Mouse (Mus musculus): ENCODE measurements around the gene Rufy3. TPM values are rescaled to one million over a fixed set of nuclear protein-coding genes. Genes with fewer than 3 reads are reported as not detected.

Rufy3 gene
- polyA plus RNA-seq, 1 experiment from 2014 or later, result 304 TPM

DNA sequence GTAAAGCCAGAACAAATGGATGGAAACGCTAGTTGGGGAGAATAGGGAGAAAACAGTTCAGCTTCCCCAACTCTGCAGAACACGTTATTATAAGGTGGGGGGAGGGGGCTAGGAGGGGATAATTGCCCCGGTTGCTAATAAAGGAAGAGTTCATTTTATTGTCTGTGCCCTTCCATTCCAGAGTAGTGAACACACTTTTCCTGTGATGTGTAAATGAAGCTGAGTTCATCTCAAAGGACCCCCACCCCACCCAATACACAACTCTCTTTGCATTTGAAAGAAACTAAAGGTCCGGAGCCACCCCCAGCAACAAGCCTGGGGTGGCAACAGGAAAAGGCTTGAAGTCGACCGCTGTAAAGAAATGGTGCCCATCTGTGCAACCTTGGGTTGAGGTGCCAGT, 114.5 kb downstream of the Rufy3 start:
- H3K4me1 ChIP-seq (replicated peaks), result peaks cover 7% of the 10 kb centered on the region
- H3K27me3 ChIP-seq, result no peaks in the 10 kb centered on the region
- H3K9me3 ChIP-seq, result no peaks in the 10 kb centered on the region
- no peak overlapping the region for H3K9ac ChIP-seq (replicated peaks)
- 13% methylated on average over 6 of the region's 6 CpGs for WGBS
- H3K4me3 ChIP-seq (replicated peaks), result no peak overlapping the region
- no peak overlapping the region for H3K27ac ChIP-seq
- no peaks in the 10 kb centered on the region for H3K36me3 ChIP-seq
- H3K4me2 ChIP-seq (replicated peaks), result no peak overlapping the region
- no peak for ATAC-seq

- ATAC-seq, result no peak
- Histone ChIP-seq H3K36me3 (no peaks in the 10 kb centered on the region), H3K27ac (no peak overlapping the region), H3K4me2 (replicated peaks) (no peak overlapping the region), H3K27me3 (no peaks in the 10 kb centered on the region), H3K9ac (replicated peaks) (no peak overlapping the region), H3K9me3 (no peaks in the 10 kb centered on the region), H3K4me1 (replicated peaks) (peaks cover 2% of the 10 kb centered on the region; the same call in 1 of the 2 replicates), H3K4me3 (replicated peaks) (no peak overlapping the region)
- WGBS, result 89% methylated on average over 6 of the region's 6 CpGs
These were observed 115.7 kb downstream of the Rufy3 start for GRCm38 (mm10) chr5:88680567-88680966.

DNA sequence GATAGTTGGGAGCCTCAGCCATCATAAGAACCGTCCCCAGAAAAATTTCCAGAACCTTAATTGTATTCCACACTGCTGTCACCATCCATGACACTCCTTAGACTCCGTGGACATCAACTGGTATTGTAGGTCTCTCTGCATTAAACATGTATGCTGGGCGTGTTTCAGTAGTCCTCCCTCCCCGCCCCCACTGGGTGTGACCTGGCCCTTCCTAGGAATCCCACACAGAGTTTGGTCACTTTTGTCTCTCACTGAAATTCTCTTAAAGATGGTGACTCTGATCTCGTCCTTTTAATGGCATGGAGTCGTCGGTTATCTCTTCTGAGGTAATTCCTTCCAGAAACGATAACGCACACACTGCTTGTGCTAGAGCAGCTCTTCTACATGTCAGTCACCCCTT, 118.9 kb downstream of the Rufy3 start:
- H3K36me3 ChIP-seq, result no peaks in the 10 kb centered on the region
- no peak overlapping the region for H3K27ac ChIP-seq
- H3K4me2 ChIP-seq (replicated peaks), result no peak overlapping the region
- no peak for ATAC-seq
- no peaks in the 10 kb centered on the region for H3K27me3 ChIP-seq
- H3K9ac ChIP-seq (replicated peaks), result no peak overlapping the region
- no peaks in the 10 kb centered on the region for H3K9me3 ChIP-seq
- 90% methylated on average over 9 of the region's 9 CpGs for WGBS
- no peaks in the 10 kb centered on the region for H3K4me1 ChIP-seq (replicated peaks)
- H3K4me3 ChIP-seq (replicated peaks), result no peak overlapping the region

- H3K9me3 ChIP-seq, result no peaks in the 10 kb centered on the region
- H3K4me2 ChIP-seq (replicated peaks), result no peak overlapping the region
- no peak for ATAC-seq
- no peaks in the 10 kb centered on the region for H3K4me1 ChIP-seq (replicated peaks)
- no peak overlapping the region for H3K4me3 ChIP-seq (replicated peaks)
- H3K36me3 ChIP-seq, result no peaks in the 10 kb centered on the region
- WGBS, result 33% methylated on average over 3 of the region's 3 CpGs
- H3K27ac ChIP-seq, result no peak overlapping the region
- H3K27me3 ChIP-seq, result no peaks in the 10 kb centered on the region
- no peak overlapping the region for H3K9ac ChIP-seq (replicated peaks)
These were observed 119.4 kb downstream of the Rufy3 start for GRCm38 (mm10) chr5:88684226-88684625.

GRCm38 (mm10) chr5:88685306-88685705, 120.5 kb downstream of the Rufy3 start:
- Histone ChIP-seq H3K27ac (no peak overlapping the region), H3K4me1 (replicated peaks) (no peaks in the 10 kb centered on the region), H3K9me3 (no peaks in the 10 kb centered on the region), H3K4me2 (replicated peaks) (no peak overlapping the region), H3K36me3 (no peaks in the 10 kb centered on the region), H3K4me3 (replicated peaks) (no peak overlapping the region), H3K27me3 (no peaks in the 10 kb centered on the region), H3K9ac (replicated peaks) (no peak overlapping the region)
- WGBS, result 13% methylated on average over 6 of the region's 6 CpGs
- no peak for ATAC-seq

GRCm38 (mm10) chr5:88685745-88686299, 121.0 kb downstream of the Rufy3 start:
- Histone ChIP-seq H3K9ac (replicated peaks) (no peak overlapping the region), H3K4me3 (replicated peaks) (no peak overlapping the region), H3K27me3 (no peaks in the 10 kb centered on the region), H3K27ac (no peak overlapping the region), H3K9me3 (no peaks in the 10 kb centered on the region), H3K4me1 (replicated peaks) (no peaks in the 10 kb centered on the region), H3K36me3 (no peaks in the 10 kb centered on the region), H3K4me2 (replicated peaks) (no peak overlapping the region)
- WGBS, result 75% methylated on average over 6 of the region's 6 CpGs
- ATAC-seq, result no peak

- Histone ChIP-seq H3K4me3 (replicated peaks) (no peak overlapping the region), H3K9me3 (no peaks in the 10 kb centered on the region), H3K27me3 (no peaks in the 10 kb centered on the region), H3K9ac (replicated peaks) (no peak overlapping the region), H3K4me1 (replicated peaks) (no peaks in the 10 kb centered on the region), H3K4me2 (replicated peaks) (no peak overlapping the region), H3K27ac (no peak overlapping the region), H3K36me3 (no peaks in the 10 kb centered on the region)
- no peak for ATAC-seq
- WGBS, result 86% methylated on average over 8 of the region's 8 CpGs
These were observed 123.2 kb downstream of the Rufy3 start for GRCm38 (mm10) chr5:88687996-88688406.

DNA sequence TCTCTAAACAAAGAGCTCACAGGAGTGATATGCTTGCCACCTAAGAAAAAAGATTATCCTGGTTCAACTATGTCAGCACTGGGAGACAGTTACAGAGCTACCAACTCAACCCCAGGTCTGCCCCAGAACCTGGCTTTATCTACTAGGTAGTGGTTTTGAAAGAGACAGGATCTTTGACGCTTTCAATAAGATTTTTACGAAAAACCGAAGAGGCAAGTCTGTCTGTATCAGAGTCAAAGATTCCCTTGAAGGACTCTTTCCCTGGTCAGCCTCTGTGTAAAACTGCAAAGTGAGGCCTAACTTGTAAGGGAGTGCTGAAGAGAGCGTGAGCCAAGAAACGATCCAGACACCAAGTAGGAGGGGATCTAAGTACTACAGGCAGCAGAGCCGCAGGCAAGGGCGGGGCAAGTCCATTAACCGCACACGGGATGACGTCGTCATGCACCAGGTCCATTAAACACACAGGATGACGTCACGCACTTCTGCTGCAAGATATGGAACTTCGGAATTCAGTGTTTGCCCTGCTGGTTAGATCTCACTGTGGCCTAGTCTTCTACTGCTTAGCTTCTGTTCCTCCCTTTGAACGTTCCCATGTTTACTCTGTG, 123.8 kb downstream of the Rufy3 start:
- ATAC-seq, result 0 out of 2 replicates have a peak, but pooled peaks have one; percentile 12
- H3K4me3 ChIP-seq (replicated peaks), result no peak overlapping the region
- H3K9ac ChIP-seq (replicated peaks), result no peak overlapping the region
- no peak overlapping the region for H3K4me2 ChIP-seq (replicated peaks)
- WGBS, result 84% methylated on average over 15 of the region's 15 CpGs
- H3K27ac ChIP-seq, result no peak overlapping the region
- no peaks in the 10 kb centered on the region for H3K36me3 ChIP-seq
- no peaks in the 10 kb centered on the region for H3K27me3 ChIP-seq
- no peaks in the 10 kb centered on the region for H3K4me1 ChIP-seq (replicated peaks)
- no peaks in the 10 kb centered on the region for H3K9me3 ChIP-seq

GRCm38 (mm10) chr5:88689279-88689938, 124.6 kb downstream of the Rufy3 start:
- Histone ChIP-seq H3K27me3 (no peaks in the 10 kb centered on the region), H3K9ac (replicated peaks) (no peak overlapping the region), H3K4me3 (replicated peaks) (no peak overlapping the region), H3K9me3 (no peaks in the 10 kb centered on the region), H3K4me1 (replicated peaks) (no peaks in the 10 kb centered on the region), H3K36me3 (no peaks in the 10 kb centered on the region), H3K4me2 (replicated peaks) (no peak overlapping the region), H3K27ac (no peak overlapping the region)
- peak; percentile 44 for ATAC-seq
- 71% methylated on average over 3 of the region's 3 CpGs for WGBS

DNA sequence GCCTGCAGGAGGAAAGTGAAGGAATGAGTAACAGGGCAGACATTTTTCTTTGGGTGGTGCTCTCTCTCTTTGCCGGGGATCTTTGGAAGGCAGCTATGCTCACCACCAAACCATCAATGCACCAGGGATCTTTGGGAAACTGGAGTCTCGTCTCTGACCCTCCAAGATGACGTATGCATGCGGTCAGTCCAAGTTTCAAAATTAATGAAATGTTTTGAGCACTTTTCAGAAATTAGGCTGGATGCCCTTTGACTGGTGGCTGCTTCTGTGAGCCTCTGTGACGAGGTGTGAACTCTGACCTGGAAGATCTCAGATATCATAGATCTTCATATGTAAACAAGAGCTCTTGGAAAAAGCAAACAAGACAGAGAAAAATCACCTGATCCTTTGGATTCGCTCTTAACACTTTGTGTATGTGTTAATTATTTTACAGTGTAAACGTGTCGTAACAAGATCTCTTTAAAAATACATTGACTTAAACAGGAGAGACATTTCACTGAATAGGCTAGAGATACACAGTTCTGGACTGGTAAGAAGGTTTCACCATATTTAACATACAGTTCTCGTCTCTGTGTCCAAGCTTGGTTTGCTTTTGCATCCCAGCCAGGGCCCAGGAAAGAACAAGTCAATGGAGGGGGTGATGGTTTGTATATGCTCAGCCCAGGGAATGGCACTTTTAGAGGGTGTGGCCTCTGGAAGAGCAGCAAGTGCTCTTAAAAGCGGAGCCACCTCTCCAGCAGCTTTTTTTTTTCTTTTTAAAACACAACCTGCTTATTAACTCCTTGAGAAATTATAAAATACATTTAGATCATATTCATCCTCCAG, 126.1 kb downstream of the Rufy3 start:
- Histone ChIP-seq H3K9ac (replicated peaks) (no peak overlapping the region), H3K4me3 (replicated peaks) (no peak overlapping the region), H3K27ac (no peak overlapping the region), H3K4me1 (replicated peaks) (no peaks in the 10 kb centered on the region), H3K9me3 (no peaks in the 10 kb centered on the region), H3K4me2 (replicated peaks) (no peak overlapping the region), H3K27me3 (no peaks in the 10 kb centered on the region), H3K36me3 (no peaks in the 10 kb centered on the region)
- no peak for ATAC-seq
- WGBS, result 86% methylated on average over 10 of the region's 10 CpGs

DNA sequence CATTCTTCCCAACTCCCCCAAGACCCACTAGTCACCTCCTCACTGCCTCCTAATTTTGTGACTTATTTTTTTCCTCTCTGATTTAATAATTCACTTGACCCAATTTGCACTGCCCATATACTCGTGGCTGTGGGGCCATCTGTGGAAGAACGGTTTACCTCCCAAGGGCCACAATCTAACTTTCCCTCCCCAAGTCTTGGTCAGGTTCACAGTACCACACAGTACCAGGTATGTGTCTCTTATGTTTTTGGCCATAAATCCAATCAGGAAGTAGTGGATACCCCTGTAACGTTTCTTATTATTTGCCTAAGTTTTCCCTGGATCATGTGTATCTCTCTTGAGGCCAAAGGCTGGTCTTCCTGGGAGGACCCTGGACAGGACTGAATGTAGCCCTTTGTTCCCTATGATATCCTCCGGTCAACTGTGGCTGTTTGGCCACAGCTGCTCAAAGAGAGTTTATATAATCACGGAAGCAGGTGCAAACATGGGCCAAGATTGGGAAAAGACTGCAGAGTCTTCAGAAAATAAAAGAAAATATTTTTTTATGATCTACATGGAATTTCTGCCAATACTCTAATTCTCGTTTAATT, 126.8 kb downstream of the Rufy3 start:
- H3K9ac ChIP-seq (replicated peaks), result no peak overlapping the region
- no peaks in the 10 kb centered on the region for H3K9me3 ChIP-seq
- no peaks in the 10 kb centered on the region for H3K27me3 ChIP-seq
- no peaks in the 10 kb centered on the region for H3K36me3 ChIP-seq
- H3K4me3 ChIP-seq (replicated peaks), result no peak overlapping the region
- H3K4me1 ChIP-seq (replicated peaks), result no peaks in the 10 kb centered on the region
- H3K27ac ChIP-seq, result no peak overlapping the region
- ATAC-seq, result no peak
- no peak overlapping the region for H3K4me2 ChIP-seq (replicated peaks)
- WGBS, result 80% methylated on average over 6 of the region's 6 CpGs

GRCm38 (mm10) chr5:88692586-88692985, 127.7 kb downstream of the Rufy3 start:
- no peak for ATAC-seq
- Histone ChIP-seq H3K9me3 (no peaks in the 10 kb centered on the region), H3K9ac (replicated peaks) (no peak overlapping the region), H3K4me2 (replicated peaks) (no peak overlapping the region), H3K36me3 (no peaks in the 10 kb centered on the region), H3K27ac (no peak overlapping the region), H3K4me1 (replicated peaks) (no peaks in the 10 kb centered on the region), H3K4me3 (replicated peaks) (no peak overlapping the region), H3K27me3 (no peaks in the 10 kb centered on the region)
- WGBS, result 77% methylated on average over 4 of the region's 4 CpGs

All from midbrain, embryonic 13.5 days (tissue).